Mouse (Mus musculus) heart, adult 9 months (tissue): Measurements from ENCODE around the gene Asb13.
A peak's percentile ranks its signal among the peaks of the same experiment; 100 is the strongest.

ENCODE experiments used
- DNase-seq, 2 experiments: peaks; one replicate each; pipeline ENCODE4 v3.0.0; 2022; ENCODE audit warnings: low spot score in 2 of 2

Gene Asb13

DNA sequence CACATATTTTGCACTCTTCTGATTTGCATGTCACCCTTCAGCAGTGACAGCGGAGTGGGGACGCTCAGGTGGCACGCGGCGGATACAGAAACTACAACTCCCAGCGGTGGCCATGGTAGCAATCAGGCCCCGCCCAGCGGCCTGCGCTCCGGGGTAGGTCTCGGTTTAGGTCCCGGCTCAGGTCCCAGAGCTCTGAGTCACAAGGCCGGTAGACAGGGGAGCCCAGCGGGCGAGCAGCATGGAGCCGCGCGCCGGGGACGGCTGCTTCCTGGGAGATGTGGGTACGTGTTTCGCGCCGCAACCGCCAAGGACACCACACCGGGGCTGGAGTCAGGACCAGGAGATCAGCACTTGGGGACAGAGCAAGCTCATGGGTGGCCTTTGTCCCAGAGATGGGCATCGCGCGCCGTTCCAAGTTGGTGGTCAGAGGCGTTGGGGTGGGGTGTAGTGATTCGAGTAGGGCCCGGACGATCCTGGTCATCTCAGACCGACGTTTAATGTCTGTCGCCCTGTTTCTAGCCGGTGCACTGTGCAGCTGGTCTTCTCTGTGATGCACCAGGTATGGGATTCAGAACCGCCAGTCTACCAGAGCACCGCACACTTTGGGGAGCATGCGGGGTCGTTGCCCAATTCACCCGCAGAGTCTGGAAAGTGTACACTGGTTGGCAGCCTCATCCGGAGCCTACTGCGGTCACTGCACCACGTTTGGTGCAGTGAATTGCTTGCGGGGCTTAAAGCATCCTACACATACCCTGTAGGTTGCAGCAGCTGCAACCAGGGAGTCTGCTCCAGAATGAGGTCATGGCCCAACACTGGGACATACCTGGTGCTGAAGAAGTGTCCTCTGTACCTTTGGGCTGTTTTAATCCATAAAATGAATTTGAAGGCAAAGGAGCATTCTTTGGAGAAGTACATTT is at the start of gene Asb13:
Gene Asb13, plus strand, starts transcription at position 138 of the 917 bp plus-strand sequence.
- peak; percentile 89 to 90 for DNase-seq

DNA sequence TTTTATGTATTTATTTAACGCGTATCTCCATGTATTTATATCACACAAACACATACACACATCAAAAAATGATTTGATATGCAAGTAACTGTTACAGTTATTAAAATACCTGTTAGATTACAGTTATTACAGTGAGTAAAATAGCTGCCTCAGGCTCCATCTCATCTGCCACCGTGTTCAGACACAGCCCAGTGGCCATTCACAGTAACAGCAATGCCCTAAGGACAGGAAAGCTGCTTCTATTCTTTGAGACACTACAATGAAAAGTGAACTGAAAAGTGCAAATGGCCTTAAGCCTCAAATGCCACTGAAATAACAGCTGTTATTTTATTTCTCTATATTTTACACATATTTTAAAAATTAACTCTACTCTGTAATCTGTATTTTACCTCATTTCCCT is 43.0 kb upstream of the Asb13 start:
- DNase-seq: no peak

DNA sequence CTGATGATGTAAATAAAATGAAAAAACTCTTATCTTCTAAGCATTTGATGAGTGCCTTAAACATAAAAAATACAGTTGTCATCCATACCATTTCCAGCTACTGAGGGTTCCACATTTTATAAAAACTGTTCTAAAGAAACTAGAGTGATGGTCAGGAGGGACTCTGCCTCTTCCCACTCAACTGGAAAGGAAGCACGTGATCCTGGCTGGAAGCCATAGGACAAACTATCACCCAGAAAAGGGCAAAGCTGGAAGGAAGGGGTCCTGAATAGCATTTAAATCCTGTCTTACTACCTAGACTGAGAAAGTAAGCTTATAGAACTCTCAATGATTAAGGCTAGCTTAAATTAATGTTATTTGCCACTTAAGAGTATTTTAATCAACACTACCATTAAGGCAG is 39.5 kb upstream of the Asb13 start:
- no peak for DNase-seq

DNA sequence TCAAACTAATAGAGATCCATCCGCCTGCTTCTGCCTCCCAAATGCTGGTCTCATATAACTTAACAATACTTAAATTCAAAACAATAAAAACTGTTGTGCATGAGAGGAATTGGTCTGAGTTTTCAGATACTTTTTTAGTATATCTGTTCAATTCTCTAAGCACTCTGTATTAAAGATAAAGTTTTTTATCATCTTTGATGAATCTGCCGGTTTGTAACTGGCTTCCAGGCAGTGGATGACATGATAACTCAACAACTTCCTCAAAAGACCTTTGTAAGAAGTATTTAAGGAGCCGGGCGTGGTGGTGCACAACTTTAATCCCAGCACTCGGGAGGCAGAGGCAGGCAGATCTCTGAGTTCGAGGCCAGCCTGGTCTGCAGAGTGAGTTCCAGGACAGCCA is 37.6 kb upstream of the Asb13 start:
- DNase-seq: no peak

DNA sequence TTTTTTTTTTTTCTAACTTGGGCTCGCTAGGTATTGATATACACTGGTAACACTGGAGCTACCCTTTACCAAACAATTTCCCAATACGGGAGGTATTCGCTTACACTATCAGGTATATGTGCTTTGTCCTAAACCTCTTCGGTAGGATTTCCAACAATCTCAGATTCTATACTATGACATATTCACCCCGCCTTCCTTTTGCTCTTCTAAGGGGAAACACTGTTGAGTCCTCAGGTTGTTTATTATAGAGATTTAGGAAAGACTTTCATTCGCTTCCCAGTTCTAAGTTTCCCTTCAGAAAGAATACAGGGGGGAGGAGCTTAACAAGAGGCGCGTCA is 24.1 kb upstream of the Asb13 start:
- no peak for DNase-seq

DNA sequence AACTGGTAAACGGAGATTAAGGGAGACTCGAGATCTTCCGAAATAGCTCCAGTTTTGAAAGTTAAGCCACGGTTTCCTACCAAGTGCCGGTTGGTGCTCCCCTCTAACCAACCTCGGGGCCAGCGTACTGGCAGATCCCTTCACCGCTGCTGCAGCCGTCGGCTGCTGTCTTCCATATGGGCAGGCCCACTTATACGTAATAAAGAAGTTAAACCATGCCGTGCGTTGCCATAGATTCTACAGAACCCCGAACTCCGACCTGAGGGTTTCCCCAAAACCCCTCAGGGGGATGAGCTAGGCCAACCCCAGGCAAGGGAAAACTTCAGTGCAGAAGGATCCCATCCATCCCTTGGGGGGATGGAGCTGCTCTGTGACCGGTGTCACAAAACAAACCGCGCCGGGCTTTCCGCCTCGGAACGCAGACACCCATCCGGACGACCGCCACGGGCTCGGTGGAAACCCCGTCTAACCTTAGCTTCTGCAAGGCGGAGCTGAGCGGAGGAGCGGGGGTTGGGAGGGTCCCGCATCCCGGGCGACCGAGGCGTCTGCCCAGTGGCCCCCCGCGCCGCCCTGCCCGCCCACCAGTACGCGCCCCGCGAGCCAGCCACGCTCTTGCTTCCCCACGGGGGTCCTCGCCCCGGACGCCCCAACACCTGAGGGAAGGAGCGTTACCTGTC is 23.6 kb upstream of the Asb13 start:
- peak in 1 of 2 experiments; percentile 30 for DNase-seq

DNA sequence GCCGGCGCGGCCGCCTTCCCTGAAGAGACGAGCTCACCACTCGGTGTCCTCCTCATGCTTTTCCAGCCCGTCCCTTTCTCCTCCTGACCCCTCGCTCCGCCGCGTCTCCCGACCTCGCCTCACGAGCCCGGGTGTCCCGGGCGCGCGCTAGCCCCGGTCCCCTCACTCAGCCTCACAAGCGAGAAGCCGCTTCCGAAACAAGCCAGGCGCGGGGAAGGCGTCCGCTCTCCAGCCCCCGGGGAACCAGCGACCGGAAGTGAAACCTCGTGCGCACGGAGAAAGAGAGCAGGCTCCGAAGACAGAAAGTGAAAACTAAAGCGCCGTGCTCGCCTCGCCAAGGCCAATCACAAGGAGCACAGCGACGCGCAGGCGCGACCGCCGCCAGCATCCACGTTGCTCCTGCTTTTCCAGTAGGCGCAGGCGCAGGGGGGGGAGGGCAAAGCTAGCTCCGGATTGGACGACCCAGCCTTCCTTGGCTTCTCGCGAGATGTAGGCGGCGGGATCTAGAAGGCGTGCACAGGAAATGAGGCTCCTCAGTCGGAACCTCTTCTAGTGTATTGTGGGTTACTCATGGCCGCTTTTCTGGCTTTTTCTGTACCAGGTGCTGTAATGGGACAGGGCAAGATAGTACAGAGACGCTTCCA is 22.9 kb upstream of the Asb13 start, which contains the start of gene Fam208b:
Gene Fam208b, minus strand, starts transcription at position 314 of the 644 bp plus-strand sequence.
- DNase-seq: peak; percentile 99

DNA sequence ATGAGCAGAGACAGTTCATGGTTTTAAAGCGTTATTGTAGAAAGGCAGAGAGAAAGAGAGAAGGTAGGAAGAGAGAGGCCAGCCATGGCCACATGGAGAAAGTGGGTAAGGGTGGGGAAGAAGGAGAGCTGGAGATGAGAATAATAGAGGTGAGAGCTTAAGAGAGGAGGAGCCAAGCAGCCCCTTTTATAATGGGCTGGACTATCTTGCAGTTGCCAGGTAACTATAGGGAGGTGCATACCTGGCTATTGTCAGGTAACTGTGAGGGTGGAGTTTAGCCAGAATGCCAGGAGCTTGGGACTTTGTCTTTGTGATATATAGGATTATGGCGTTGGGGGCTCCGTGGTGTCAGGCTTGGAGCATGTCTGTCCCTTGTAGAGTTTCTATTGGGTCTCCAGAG is 6.7 kb upstream of the Asb13 start:
- no peak for DNase-seq

DNA sequence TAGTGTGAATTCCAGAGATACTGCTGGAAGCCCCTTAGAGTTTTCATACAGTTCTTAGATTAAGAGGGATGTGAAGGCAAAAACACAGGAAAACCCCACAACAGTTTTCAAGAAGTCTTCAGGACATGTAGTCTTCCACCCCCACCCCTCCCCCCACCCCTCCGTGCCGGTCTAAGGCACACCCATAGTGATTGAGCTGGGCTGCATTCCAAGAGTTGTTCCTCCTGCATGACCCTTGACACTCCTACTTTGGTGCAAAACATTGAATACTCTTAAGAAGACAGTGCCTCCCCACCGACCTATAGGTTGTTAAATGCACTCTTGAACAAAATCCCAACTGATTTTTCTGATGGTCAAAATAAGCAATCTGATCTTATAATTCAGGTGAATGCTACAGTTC is 5.7 kb upstream of the Asb13 start:
- no peak for DNase-seq

DNA sequence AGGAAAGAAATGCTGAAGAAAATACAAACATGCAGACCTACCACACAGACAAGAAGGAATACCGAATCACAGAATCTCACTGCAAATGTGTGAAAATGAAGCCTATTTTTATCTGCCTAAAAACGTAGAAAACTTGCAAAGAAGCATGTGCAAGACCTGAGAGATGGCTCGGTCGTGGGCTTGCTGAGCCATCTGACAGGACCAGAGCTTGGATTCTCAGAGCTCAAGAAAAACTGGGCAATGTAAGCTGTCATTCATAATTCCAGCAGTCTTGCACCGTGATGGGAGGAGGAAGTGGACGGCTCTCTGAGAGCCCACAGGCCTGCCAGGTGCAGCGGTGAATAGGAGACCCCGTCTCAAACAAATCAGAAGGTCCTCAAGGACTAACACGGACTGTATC is 1.3 kb upstream of the Asb13 start:
- no peak for DNase-seq

DNA sequence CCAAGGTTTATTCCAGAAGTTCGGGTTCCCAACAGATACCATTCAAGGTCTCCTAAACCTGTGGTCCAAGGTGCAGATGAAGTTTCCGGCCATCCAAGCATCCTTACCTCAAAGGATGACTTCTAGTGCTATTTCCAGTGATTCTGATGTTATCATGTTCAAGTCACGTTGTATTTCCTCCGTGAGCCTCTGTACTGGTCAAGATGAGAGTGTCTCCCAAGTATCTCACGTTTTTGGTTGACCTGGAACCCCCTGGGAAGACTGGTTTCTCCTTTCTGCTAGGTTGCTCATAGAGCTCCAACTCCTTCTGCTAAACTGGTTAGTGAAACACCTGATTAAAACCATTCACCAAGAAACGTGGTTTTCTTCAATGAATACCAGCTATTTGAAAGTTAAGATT is 701 bp upstream of the Asb13 start:
- DNase-seq: no peak

DNA sequence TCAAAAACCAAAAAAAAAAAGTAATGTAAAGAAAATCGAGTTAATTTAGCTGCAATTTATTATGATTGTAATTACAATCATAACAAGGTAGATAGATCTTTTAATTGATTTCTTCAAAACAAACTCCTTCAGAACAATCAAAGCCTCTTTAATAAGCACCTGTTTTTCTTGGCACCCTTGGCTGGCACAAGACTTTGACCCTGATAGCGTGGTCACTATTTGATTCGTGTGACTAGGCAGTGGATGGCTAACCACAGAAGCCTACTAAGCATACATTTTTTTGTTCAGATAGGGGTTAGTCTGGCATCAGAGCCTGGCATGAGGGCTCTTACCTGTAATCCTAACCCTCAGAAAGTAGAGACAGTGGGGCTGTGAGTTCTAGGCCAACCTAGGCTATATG is 1.2 kb downstream of the Asb13 start:
- no peak for DNase-seq

DNA sequence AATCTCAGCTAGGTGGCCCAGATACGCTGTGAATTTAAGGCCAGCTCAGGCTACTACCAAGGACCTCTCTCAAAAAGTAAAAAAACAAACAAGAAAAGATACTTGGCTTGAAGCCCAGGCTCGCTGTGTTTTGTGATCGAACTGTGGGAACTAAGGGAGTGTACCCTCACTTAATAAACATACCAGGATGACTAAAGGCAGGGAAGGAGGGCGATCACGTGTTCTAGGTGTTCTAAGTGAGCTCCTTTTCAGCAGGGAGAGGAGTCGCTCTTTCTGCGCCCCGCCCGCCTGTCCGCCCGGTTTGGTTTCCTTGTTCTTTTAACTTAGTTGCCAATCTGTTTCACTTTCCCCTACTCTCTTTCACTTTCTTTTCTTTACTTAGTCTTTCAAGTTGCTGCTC is 3.0 kb downstream of the Asb13 start:
- DNase-seq: peak; percentile 10 to 16

DNA sequence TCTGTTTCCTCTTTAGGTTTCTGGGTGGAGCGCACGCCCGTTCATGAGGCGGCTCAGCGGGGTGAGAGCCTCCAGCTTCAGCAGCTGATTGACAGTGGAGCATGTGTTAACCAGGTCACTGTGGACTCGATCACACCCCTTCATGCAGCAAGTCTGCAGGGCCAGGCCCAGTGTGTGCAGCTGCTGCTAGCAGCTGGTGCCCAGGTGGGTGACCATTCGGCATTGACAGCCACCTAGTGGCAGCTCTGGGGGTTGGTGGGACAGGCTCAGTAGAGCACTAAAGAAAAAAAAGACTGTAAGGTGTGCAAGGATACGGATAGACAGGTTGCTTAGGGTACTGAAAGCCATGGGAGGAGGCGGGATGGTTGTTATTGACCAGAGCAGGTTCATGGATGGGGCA is 8.2 kb downstream of the Asb13 start:
- DNase-seq: no peak

DNA sequence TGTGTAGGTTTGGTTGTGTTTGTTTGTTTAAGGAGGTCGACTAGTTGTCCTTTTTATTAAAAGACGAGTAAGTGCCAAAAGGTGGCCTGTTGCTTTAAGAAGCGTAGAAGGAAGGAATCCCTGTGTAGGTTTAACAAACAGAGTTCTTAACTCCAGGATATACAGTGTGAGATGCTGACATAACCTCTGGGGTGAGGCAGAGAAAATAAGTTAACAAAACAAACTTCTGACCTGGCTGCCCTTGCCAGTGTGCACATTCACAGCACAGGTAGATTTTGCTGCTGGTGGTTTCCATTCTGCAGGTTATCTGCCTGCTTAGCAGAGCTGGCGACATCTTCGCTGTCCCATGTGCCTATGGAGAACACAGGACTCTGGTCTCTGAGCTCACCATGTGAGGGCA is 8.7 kb downstream of the Asb13 start:
- DNase-seq: no peak

DNA sequence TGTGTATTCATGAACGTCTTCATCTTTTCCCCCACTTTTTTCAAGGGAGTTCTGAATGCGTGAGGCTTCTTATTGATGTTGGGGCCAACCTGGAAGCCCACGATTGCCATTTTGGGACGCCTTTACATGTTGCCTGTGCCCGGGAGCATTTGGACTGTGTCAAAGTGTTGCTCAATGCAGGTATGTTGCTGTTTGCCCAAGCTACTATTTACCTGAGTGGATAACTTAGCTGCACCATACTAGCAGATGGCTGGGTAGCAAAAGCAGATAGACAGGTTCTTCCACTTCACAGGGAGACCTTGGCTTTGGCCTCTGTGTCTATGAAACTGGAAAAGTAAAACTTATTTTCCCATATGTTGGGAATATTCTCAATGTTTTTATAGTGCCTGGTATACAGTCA is 11.0 kb downstream of the Asb13 start:
- DNase-seq: no peak

DNA sequence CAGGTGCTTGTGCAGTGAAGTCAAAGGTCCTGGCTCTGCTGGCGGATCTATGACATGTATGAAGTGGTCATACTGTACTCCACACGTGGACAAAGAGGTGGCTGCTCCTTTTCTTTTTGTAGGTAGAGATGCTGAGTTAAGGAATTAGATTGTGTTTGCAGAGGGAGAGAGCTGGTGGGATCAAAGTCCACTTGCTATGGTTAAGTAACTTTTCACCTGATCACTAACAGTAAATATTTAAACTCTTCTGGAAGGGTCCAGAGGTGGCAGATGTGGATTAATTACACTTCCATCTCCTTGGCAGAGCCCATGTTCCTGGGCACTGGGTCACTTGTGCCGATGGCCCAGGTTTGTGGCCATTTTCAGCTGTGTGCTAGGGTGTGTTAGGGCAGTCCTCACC is 12.1 kb downstream of the Asb13 start:
- no peak for DNase-seq

DNA sequence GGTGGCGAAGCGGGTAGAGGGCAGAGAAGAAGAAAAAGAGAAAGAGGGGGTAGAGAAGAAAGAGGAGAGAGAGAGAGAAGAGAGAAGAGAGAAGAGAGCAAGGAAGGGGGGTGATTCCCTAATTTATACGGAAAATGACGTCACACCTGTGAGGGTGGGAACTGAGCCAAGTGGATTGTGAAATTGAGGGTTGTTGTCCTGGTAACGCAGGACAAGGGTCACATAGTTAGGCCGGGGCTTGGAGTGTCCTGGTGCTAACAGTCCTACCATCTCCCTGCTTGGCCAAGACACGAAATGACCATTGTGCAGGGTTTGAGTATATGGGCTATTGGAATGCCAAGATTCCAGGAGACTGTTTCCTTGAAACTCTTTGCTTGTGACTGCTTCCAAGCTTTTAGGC is 12.7 kb downstream of the Asb13 start:
- DNase-seq: no peak

DNA sequence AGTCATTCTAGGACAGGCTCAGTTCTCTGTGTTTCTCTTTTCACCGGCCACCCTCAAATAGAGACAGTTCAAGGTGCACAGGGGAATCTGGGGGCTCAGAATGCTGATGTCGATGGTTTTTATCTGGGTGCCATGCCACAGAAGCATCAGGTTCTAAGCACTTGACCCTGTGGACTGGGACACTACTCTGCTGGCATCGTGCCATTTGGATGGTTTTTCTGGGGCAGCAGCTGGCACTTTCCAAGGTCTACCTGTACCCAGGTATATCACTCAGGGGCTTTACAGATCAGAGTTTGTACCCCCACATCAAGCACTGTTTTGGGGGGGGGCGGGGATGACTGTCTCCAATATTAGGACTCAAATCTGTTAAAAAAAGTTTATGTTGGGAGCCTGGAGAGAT is 16.7 kb downstream of the Asb13 start:
- no peak for DNase-seq

DNA sequence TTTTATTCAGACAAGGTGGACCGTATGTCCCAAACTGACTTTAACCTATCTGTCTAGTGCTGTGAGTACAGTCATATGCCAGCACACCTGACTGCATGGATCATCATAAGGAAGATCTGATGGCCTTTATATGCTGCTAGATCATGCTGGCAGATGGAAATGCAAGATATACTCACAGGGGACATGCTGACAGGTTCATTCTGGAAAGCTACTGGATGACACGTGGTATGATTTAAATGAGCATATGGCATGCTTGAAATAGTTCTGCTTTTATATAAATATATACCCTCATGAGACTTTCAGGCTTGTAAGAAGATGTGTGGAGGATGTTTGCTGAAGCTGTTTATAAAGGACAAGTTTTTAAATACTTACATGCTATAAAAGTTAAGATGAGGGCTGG is 20.6 kb downstream of the Asb13 start:
- no peak for DNase-seq

DNA sequence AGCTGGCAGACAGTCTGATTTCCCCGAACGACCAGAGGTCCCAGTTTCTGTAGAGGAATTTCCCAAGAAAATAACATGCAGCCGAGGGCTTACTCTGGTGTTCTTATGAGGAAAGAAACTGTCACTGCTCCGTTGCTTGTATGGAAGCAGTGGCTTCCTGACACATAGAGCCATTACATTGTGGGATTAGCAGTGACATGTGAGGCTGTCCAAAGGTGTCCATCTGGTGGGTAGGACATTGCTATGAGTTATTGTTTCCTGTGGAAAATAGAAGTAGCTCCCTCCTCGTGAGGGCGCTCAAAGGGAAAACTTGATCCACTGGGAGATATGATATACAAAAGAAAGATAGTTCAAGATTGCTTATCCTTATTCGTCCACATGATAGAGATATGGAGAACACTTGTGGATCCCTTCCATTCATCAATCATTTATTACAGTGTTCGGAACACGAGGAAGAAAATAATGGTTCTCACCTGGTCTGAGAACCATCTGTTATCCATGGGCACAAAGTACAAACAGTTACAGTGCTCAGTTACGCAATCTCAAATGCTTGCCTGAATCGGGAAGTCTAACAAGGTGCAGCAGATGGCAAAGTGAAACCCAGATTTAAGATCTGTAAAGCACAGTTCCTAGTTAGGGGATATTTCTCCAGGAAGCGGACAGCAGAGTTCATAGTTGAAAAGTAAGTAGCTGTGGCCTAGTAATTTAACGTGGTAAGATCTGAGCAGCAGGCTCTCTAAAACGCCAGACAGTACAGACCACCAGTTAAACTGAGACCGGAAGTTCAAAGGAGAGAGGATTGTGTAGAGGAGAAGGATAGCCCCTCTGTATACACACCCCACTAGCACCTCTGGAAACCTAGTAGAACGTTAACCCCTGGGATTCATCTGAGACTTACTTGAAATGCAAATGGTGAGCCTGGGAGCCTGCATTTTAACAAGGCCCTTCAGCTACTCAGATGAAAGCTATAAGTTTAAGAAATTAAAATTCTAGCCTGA is 25.6 kb downstream of the Asb13 start:
- no peak for DNase-seq

DNA sequence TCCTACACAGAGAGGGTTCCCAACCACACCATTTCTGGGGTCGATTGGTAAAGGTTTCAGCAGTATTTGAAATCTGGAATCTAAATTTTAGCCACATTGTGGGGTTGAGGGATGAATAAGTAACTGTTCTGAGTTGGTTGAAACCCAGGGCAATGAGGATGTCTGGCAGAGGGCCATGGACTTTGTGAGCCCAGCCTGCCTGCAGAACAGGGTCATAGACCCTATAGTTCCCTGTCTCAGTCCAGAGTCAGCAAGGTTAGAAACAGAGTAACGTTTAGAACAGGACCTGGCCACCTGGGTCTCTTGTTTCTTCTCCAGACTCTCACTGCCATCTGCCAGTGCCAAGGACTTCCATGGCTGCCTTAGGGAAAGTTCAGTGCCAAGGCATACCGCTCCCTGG is 30.4 kb downstream of the Asb13 start:
- DNase-seq: no peak
